Mouse (Mus musculus) frontal cortex, postnatal 36 days (tissue): ENCODE measurements around the gene 1110032A03Rik.

ENCODE experiments used
- DNase-seq, 2 experiments: peaks; one replicate each; pipeline ENCODE4 v3.0.0; 2022; ENCODE audit warnings: low spot score in 2 of 2

1110032A03Rik gene

DNA sequence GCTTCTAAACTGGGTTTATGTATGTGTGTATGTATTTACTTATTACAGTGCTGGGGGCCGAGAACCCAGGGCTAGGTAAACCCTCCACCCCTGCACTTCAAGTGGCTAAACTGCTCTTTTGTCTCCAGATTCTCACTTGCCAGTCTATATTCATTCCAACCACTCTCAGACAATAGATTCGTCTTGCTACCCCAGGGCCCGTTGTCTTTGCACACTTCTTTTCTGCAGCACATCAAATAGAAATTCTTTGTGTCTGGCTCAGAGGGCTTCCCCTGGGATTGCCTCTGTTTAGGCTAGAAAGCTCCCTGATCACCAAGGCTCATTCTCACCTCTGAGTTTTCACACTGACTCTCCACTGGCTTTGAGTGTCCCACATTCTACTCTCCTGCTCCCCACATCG lies 42.8 kb downstream of the 1110032A03Rik start:
- no peak for DNase-seq

DNA sequence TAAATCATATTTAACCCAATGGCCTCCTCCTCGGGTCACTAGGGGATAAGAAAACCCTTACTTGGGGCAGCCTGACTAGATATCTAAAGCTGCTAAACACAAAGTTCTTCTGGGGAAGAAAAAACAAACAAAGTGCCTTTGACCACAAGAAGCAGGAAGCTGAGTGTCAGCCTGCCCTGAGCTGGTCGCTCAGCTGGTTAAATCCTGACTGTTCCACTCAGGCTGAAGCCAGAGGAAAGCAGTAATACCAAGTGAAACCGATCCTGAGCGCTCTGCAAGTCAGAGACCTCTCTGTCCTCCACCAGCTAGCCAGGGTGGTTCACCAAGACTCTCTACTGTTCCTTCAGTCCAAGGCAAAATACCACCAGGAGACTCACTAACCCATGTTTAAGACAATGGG lies 45.7 kb downstream of the 1110032A03Rik start:
- DNase-seq, result no peak

DNA sequence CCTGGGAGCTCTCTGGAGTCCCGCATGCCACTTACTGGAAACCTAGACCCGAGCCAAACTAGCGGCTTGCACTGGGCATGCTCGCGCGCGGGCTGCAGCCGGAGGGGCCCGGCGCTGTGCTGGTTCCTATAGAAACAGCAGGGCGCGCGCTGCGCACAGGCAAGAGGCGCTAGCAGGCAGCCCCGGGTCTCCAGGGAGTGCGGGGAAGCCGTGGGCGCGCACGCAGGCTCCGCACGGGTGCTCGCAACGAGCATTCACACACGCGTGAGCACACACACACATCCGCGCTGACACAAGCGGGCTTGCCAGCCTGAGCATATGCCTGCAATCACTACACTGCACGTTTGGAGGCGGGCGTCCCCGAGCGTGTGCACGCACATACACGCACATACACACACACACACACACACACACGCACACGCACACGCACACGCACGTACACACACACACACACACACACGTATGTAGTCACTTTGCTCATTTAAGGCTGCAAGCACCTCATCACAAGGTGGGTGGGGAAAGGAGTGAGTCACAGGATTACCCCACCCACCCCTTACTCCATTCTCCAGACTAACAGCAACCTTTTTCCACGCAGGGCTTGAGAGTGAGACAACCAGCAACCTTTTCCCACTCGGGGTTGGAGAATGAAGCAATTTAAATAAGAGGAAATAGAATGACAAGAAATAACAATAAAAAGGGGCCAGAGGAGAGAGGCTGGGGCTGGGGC lies 47.2 kb downstream of the 1110032A03Rik start:
- DNase-seq, result peak; percentile 79 to 92

DNA sequence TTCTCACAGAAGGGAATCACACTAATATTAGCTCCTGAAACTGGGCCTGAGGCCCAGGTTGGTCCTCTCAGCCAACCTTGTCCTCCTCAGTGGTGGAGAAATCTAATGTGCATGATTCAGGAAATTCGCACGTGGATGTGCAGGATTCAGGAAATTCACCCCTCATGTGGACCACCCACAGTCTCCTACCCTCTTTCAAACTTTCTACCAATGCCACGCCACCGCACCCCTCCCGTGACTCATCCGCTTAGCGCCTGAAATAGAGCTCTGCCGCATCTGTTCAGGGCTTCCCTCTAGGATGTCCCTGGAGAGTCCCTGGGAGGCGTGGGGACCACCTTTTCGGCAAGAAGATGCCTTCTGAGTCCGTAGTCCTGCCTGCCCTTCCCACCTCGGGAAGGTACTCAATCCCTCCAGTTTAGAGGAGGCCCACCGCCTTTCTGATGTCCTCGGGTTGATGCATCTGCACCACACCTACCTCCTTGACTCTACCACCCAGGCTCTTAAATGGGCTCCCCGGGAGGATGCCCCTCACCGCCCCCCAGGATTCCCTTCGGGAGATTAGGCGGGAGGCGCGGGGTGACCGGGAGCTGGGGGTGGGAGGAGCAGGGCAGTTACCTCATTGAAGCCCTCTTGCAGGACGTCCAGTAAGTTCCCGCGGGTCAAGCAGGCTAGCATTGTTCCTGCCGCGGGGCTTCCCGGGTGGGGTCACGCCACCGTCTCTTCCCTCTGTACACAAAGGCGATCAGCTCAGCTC lies 48.0 kb downstream of the 1110032A03Rik start:
- DNase-seq, result peak; percentile 75

DNA sequence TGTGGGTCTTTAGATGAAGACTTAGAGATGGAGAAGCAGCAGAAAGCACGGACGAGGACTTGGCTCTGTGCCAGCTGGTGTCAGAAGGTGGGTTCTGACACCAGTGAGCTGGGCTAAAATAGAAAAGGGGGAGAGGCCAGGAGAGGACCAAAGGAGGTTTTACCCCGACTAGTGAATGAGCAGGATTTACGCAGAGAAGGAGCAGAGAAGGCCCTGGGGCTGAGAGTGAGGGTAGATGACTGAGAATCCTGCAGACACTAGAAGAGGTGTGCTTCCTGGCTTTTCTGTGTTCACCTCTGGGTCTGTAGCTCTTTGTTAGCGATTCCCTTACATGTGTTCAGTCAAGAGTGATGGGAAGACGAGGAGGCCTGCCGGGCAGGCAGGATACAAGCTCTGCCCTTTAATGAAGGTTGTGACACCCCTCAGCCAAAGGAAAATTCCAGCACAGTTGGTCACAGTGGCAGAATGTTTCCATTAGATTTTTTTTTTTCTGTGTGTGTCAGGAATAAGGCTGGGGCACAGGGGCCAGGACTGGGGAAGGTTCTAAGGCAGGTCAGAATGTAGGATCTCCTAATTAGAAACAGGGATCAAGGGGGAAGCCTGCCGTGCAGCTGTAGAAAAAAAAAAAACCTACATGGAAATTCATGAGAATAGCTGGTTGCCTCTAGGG lies 49.3 kb downstream of the 1110032A03Rik start:
- no peak for DNase-seq

DNA sequence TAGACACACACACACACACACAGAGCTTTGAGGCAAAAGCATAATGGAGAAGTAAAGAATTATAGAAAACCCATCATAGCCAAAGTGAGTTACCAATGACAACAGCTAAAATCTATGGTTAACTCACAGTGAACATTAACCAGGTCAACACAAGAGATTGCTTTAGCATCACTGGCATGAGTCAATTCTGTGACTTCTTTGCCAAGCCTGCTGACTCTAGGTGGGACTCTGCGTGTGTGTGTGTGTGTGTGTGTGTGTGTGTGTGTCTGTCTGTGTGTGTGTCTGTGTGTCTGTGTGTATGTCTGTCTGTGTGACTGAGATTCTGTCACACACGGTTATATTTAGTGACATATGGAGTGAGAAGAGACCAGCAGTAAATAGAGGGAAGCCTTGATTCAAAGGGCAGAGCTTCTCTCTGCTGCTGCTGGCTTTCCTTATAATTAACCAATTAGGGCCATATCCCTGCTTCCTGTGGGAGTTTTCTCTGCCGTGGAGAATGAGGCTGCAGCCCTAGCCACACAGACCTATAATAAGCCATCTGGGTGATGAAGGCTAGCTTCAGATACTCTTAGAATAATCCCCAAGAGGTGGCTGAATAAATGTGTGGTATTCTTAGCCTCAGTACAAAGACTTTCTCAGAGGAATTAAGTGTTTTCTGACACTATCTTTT lies 50.5 kb downstream of the 1110032A03Rik start:
- no peak for DNase-seq

DNA sequence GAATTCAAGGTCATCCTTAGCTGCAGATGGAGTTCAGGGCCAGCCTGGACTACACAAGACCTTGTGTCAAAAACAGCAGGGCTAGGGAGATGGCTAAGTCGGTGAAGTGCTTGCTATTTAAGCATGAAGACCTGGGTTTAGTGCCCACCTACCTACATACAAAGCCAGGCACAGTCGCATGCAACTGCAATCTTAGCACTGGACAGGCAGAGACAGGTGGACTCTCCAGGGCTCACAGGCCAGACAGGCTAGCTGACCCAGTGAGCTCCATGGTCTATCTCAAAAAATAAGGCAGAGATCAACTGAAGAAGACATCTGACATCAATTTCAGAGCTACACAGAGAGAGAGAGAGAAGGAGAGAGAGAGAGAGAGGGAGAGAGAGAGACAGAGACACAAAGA lies 51.2 kb downstream of the 1110032A03Rik start:
- no peak for DNase-seq

DNA sequence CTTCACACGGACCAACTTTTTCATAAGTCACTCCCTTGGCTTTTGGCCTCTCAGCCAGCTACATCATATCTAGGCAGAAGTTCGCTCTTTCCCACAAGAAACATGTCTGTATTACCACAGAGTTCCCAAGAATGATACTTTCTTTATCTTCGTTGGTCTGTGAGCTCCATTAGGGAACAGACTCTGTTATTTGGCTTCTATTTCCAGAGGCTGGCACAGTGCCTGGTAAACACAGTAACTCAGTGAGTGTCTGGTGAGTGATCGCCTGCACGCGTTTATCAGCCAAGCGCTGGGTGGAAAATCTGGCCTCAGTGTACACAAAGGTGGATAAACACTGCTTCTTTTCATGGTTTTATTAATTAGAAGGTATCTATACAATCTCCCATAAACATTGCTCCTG lies 51.9 kb downstream of the 1110032A03Rik start:
- DNase-seq, result peak in 1 of 2 experiments; percentile 57

DNA sequence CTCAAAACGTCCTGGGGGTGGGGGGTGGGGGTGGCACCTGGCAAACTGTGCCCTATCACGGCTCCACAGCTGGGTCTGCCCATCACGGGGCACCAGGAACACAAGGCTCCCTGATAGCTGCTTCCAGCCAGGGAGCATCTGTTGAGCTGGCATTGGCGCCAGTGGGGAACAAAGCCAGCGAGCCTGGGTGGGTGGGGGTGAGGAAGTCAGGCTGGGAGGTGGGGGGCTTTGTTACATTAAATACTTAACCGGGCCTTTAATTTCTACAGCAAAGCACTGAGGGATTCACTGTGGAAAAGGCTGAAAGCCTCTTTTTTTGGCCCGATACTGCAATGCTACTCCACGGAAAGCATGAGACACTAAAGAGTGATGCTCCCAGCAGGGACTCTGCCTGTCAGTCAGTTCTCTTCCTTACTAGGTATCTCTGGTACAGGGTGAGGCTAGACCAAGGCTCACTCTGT lies 52.8 kb downstream of the 1110032A03Rik start:
- DNase-seq, result no peak

DNA sequence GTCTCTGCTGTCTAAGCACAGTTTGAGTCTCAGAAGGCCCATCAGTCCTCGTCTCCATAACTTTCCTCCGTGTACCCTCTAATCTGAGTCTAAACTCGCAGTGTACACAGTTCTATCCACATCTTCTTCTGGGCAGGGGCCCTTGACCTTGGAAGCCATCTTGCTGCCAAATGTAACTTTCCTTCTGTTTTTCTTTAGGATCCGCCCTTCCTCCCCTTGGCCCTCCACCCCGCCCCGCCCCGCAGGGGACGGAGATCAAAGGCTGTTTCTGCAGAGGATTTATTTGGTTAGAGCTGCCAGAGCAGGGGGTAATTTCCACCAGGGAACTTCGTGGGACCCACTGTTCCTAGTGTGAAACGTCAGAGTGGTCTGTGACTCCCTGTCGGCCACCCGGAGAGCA lies 54.3 kb downstream of the 1110032A03Rik start:
- DNase-seq, result no peak

DNA sequence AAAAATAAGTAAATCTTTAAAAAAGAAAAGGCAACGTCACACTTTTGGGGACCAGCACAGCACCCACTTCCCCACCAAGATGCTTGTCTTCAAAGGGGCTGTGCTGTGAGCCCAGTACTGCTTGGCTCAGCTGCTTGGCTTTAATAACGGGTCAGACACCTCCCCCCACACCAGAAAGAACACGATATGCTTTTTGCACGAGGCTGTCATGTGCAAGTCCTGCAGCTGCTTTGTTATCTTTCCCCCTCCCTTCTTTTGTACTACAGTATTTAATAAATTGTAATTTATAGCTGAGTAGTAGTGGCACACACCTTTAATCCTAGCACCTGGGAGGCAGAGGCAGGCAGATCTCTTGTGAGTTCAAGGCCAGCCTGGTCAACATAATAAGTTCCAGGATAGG lies 56.4 kb downstream of the 1110032A03Rik start:
- DNase-seq, result no peak

DNA sequence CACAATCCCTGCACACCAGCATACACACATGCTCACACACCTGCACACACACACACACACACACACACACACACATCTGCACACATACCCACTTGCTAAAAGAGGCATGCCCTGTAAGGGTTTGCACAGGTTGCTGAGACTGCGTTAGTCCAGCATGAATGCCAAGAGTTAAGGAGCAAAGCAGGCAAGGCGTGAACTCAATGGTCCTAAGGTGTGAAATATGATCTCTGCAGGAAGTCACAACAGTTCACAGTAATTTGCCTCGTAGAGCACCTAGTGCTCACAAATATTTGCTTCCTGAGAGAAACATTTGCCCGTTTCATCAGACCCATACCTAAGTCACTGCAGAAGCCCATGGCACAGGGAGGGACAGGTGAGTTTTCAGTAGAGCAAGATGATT lies 61.1 kb downstream of the 1110032A03Rik start:
- DNase-seq, result no peak
